Mouse (Mus musculus) naive thymus-derived CD4-positive, alpha-beta T cell, adult 2 months (primary cell): Measurements from ENCODE around the gene Ran.

ENCODE experiments used
- DNase-seq: peaks from one replicate; pipeline ENCODE4 v3.0.0-alpha.2; 2011; ENCODE audit warnings: low read depth

Gene Ran

DNA sequence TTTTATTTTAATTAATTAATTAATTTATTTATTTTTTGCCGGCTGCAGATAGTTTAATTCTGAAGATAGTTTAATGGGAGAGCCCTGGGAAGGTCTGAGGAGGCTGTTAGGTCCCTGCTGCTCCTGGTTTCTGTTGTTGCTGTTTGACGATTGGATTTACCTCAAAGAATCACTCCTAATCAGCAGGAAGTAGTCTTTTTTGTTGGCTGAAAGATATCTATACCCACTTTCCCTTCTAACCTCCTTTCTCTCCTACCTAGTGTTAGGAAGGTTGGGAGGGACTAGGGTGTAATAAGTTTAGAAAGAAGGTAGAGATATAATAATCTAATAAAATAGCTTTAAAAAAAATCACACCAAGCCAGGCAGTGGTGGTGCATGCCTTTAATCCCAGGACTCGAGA, 4.8 kb upstream of the Ran start:
- no peak for DNase-seq

DNA sequence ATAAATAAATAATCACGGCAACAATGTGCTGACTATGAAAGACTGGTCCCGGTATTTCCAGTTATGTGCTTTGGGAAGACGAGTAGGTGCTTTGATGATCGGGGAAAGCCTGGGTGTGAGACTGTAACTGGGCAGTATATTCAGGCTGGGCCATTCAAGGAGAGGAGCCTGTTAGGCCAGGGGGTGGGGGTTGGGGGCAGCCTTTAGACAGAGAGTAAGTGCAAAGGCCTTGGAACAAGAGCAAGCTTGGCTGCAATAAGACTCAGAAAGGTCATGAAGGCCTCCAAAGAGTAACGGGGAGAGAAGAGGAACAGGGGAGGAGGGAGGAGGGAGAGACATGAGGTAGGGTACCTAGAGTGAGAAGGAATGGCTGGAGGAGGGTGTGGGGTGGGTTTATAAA, 4.3 kb upstream of the Ran start:
- DNase-seq = no peak

GRCm38 (mm10) chr5:129016370-129016769, 3.5 kb upstream of the Ran start:
- DNase-seq = no peak

DNA sequence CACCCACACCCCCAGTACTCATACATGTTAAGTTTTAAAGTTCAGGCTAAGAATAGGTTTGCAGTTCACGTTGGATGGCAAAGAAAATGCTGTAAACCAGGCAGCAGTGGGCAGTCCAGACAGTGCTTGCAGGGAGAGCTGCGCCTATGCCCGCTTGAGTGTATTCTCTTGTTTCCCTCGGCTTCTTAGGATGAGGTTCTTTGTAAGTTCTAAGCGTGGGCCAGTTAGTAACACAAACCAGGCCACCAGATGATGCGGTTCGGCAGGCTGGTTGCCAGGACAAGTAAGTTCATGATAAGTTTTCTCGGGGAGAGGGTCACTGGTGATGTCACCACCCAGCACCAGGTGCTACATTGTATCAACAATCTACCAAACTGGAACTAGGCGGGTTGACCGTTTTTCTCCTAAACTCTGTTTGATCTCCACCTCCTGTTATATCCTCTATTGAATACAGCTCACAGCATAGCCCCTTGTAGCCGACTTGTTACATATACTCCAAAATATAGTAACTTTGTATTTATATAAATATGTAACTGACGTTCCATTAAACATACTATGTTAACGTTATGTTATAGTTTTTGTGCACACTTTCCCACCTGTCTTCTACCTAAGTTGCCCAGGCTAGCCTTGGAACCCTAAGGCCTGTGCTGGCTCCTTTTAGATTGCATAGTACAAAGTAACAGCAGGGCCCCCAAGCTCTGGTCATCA, 933 bp upstream of the Ran start:
- no peak for DNase-seq

DNA sequence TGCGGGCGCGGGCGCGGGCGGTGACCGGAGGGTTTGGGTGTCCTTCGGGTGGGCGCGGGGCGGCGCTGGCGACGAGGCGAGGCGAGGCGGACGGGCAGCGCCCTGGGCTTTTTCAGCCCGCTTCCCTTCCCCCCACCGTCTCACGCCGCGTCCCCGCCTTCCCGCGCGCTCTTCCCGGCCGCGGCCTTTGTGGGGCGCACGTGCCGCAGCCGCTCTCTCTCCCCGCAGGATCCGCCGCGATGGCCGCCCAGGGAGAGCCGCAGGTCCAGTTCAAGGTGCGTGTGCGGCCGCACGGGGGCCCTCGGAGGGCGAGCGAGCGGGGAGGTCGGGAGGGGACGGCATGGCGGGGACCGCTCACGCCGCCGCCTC, 415 bp downstream of the Ran start:
- no peak for DNase-seq

DNA sequence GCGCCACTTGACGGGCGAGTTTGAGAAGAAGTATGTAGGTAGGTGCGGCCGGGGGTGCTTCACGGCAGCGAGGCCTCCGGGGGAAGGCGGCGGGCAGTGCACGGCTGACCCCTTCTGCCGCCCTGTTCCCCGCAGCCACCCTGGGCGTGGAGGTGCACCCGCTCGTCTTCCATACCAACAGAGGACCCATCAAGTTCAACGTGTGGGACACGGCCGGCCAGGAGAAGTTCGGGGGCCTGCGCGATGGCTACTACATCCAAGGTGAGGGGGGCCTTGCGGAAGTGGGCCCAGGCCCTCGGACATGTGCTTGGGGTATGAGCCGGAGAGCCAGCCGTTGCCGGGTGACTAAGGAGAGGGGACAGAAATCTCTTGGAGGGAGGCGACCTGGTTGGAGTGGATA, 862 bp downstream of the Ran start:
- DNase-seq = no peak

DNA sequence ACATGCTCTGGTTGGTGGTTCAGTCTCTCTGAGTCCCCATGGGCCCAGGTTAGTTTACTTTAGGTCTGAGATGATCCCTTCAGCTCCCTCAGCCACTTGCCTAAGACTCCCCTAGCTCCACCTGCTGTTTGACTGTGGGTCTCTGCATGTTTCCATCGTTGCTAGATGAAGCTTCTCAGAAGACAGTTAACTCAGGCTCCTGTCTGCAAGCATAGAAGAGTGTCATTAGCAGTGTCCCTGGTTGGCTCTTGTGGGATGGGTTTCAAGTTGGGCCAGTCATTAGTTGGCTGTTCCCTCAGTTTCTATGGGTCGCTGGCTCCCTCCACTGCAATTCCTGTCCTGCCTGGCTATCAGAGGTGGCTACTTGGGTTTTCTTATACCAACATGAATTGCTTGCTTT, 5.2 kb downstream of the Ran start:
- DNase-seq = no peak

DNA sequence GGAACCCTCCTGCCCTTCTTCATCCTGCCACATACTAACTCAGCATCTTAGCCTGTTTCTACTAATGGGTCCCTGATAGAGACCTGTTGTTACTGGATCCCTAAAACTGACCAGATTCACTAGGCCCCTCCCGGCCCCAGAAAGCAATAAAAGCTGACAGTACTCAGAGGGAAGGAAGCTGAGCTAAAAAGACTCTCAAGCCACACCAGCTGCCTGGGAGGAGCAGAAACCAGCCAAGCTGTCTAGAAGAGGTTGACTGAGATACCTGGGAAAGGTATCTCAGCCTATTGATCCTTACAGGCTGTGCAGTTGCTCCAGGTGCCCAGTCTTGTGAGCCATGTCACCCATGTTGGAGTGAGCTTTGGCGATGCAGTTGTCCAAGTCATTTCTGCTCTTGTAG, 5.9 kb downstream of the Ran start:
- no peak for DNase-seq

DNA sequence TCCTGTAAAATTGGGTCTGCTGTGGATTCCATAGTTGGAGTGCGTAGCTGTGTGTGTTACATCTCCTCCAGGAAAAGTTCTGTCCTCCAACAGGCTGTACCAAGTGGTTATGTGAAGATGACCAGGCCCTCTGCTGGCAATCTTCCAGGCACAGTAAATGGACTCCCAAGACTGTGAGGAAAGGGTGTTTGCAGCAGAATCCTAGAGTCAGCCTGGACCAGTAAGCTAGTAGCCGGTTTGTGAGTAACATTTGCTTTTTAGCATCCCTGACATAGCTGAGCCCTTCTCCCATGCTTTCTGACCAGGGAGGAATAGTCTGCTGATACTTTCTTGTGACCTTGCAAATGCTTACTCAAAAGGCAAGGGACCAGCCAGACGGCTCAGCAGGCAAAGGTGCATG, 6.3 kb downstream of the Ran start:
- DNase-seq = no peak

- no peak for DNase-seq
Observed at GRCm38 (mm10) chr5:129026637-129027036, 6.8 kb downstream of the Ran start.

DNA sequence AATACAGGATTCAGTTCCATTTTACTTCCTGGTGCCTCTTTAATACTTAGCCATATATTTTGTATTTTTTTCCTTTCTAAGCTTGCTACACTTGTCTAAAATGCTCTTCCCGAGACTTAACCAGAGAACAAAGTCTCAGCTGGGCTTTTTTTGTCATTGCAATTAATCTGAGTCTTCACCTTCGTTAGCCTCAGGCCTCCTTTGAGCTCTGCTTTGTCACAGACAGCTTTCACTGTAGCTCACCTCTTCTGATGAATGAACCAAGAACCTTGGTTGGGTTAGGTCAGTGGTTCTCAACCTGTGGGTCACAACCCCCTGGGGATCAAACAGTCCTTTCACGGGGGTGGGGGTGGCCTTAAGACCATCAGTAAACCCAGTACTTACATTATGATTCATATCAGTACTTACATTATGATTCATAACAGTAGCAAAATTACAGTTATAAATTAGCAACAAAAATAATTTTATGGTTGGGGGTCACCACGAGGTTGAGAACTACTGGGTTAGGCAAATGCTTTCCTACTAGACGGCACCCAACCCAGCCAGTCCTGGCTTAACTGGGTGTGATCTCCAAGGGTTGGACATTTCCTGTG, 9.4 kb downstream of the Ran start:
- no peak for DNase-seq

DNA sequence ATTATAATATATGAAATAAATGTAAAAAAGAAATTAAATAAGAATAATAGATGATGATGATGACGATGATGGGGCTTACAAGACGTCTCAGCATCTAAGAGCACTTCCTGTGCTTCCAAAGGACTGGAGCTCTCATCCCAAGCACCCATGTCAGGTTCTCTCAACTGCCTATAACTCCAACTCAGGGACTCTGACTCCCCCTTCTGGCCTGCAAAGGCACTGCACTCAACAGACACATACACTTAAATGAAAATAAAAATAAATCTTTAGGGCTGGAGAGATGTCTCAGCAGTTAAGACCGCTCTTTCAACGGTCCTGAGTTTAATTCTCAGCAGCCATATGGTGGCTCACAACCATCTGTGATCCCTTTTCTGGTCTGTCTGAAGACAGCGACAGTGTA, 16.8 kb downstream of the Ran start:
- DNase-seq = no peak

GRCm38 (mm10) chr5:129037739-129038138, 17.9 kb downstream of the Ran start:
- no peak for DNase-seq

- no peak for DNase-seq
Observed at GRCm38 (mm10) chr5:129045641-129046580, 26.0 kb downstream of the Ran start.

DNA sequence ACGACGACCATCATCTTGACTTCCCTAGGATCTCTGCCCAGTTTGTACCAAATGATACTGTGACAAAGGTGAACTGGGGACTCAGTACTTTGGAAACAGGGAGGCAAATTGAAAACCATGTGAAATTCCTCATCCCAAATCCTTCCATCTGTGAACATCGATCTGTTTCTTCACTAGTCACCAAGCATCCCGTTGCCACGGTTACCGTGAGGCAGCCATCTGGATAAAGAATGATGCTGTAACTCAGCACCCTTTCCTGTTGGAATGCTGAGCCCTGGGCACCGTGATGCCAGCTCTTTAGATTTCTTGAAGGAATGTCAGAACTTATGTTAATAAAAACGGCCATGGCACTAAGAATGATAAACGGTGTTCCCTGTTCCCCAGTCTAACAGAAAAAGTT, 29.5 kb downstream of the Ran start:
- no peak for DNase-seq

- no peak for DNase-seq
Observed at GRCm38 (mm10) chr5:129051910-129052309, 32.0 kb downstream of the Ran start.

GRCm38 (mm10) chr5:129052636-129053355, 32.9 kb downstream of the Ran start:
- DNase-seq = no peak

- no peak for DNase-seq
Observed at GRCm38 (mm10) chr5:129054675-129055284, 34.9 kb downstream of the Ran start.

DNA sequence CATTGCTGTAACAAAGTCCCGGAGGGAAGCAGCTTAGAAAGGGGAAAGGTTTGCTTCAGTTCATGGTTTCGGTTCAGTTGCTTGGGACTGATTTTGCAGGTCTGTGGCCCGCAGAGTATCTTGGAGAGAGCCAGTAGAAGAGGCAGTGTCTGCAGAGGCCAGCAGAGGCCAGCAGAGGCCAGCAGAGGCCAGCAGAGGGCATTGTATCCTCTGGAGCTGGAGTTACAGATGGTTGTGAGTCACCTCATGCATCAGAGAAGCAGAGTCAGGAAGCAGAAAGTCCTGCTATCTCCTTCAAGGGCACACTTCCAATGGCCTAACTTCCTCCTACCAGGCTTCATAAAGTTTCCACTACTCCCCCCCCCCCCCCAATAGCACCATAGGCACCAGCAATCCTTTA, 39.2 kb downstream of the Ran start:
- DNase-seq = no peak

DNA sequence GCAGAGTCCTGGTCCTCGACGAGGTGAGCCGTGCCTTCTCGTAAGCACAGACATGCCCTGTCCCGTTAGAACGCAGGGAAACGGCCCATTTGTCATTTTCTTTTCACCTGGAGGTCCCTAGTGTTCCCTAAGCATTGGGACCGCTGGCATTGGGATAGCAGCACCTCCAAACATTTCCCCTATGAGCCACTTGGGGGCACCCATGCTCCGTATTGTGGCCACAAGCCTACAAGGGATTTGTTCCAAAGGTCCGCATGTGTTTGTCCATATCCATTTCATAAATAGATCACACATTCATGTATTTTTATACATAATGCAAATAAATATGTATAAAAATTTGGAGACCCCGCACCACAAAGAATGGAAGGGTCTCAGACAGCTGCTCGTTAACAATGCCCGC, 41.7 kb downstream of the Ran start:
- DNase-seq = peak; percentile 10

DNA sequence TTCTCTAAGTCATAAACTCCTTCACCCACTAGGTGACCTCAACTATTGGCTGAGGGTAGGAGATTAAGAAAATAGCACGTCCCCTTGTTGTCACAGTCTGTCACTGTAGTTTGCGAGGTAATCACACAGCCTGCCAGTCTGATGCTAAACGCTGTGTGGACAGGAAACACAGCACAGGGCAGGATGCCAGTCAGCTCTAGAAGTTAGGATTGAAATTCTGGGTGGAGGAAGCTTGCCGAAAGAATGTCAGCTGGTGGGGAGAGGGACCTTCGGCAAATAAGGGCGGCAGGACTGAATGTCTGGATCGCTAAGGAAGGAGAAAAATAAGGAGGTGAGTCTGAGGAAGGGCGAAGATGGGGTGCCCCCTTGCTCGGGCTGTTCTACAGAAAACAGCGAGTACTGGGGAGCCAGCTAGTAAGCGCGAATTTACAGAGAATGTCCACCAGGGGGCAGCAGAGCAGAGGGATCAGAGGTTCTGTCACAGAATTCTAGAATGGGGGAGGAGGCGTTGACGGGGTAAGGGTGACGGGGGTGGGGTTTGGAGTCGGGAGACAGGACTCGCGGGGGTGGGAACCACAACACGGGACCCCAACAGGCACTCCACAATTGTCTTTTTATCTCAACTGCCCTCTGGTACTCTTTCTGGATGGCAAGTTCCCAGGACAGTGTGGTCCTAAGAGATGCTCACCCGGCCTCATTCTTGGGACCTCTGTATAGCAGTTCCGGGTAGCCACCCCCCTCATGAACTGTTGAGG, 43.3 kb downstream of the Ran start:
- peak; percentile 78 for DNase-seq

DNA sequence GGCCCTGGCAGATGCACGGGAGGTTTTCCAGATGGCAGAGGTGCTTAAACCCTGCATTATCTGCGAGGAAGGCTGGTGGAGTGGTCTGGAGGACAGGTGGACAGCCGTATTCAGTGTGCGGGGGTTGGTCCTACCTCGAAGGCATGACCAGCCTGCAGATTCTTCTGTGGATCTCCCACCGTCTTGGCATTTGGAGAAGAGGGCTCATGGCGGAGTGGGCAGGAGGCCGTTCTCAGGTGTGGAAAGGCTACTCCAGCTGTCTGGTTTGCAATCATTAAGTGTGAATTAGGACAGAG, 43.9 kb downstream of the Ran start:
- DNase-seq = no peak
